In genomic region chr10:43742085-43743054, GRCm38 (mm10) we compare ENCODE assay signal across 8 mouse cellular contexts.
A peak's percentile ranks its signal among the peaks of the same experiment; 100 is the strongest.
DNase-seq lines count a peak whose midpoint lies in the region; ATAC-seq lines count a peak whose summit lies in the region.

No protein-coding gene starts in this region.

- peak overlapping the region; percentile 41 for H3K4me3 ChIP-seq in hindbrain, embryonic 10.5 days

- H3K4me1 ChIP-seq in hindbrain, embryonic 10.5 days (replicated peaks), result peaks cover 39% of the 10 kb centered on the region

- WGBS in hindbrain, embryonic 10.5 days, result 5% methylated on average over 15 of the region's 15 CpGs

- no peaks in the 10 kb centered on the region for H3K36me3 ChIP-seq in hindbrain, embryonic 10.5 days

- H3K27ac ChIP-seq in hindbrain, embryonic 10.5 days, result peak overlapping the region; percentile 86

- ATAC-seq in megakaryocyte progenitor cell, adult 5-6 weeks (replicated peaks; ENCODE audit: poor library complexity), result peak; percentile 23

- no peaks in the 10 kb centered on the region for H3K9me3 ChIP-seq in hindbrain, embryonic 10.5 days

- H3K27me3 ChIP-seq in hindbrain, embryonic 10.5 days (ENCODE audit: insufficient read depth, poor library complexity, severe bottlenecking), result no peaks in the 10 kb centered on the region

- DNase-seq in heart, adult 11 months, result peak; percentile 88
- no peak for DNase-seq in heart, adult 8-10 months (ENCODE audit: low spot score)
- peak; percentile 96 for DNase-seq in R1 (ENCODE audit: low read depth, low spot score)
- DNase-seq in hindbrain, embryonic 10.5 days (ENCODE audit: low spot score), result peak; percentile 72
- DNase-seq in thymus, postnatal 25 days, result peak; percentile 47
- no peak for DNase-seq in layer of hippocampus, adult 9-10 months (ENCODE audit: low spot score)
- no peak for DNase-seq in cerebellum, adult 8-10 months

Comparison
In these comparisons a context has a peak if more than half of its experiments do, and no peak if none do; other contexts are left out.
1. DNase-seq: peak in heart, adult 11 months (single experiment), R1 (single experiment), hindbrain, embryonic 10.5 days (single experiment) and thymus, postnatal 25 days (single experiment); none in heart, adult 8-10 months (single experiment), layer of hippocampus, adult 9-10 months (single experiment) and cerebellum, adult 8-10 months (single experiment).